Mouse (Mus musculus) naive thymus-derived CD4-positive, alpha-beta T cell, adult 2 months (primary cell): ENCODE measurements around the gene Nkain4.

Experiments used
- DNase-seq: peaks from one replicate; pipeline ENCODE4 v3.0.0-alpha.2; 2011; ENCODE audit warnings: low read depth

The Nkain4 gene

DNA sequence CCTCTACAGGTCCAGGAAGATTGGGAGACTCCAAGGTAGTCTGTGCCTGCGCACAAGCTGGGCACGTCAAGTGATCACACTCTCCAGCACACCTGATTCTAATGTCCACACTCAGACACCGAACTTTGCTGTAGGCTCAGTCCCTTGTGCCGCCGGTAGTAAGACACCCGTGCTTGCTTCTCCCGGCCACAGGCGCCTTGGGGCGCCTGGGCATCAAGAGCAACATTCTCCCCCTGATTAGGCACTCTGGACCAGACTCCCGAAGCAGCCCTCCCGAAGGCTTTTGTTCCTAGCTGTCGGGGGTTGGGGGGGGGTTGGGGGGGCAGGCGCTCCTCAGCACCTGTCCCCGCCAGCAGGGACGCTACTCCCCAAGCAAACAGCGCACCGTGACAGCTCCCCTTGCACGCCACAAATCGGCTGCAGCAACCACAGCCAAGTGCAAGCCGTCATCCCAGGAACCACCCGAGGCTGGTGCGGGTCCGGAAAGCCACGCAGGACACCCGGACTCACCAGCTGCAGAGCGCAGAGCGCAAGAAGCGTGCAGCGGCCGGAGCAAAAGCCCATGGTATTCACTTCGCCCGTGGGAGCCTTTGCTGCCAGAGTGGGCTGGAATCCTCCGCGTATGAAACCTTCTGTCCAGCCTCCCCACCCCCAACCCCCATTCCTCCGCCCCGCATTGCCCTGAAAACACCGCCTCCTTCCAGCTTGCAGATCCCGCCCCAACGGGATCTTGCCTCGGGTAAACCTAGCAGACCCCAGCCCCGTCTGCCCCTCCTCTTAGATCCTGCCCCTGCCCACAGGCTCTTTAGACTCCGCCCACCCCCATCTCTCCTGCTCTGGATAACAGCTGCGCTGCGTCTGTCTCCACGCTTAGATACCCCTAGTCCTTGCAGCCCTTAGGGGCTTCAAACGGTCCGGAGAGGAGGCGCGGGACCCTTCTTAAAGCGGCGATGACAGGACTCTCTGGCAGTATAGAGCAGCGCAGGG is at the start of gene Nkain4:
Gene Nkain4 (minus strand): TSS at position 639 of the 987 bp plus-strand sequence.
- no peak for DNase-seq

DNA sequence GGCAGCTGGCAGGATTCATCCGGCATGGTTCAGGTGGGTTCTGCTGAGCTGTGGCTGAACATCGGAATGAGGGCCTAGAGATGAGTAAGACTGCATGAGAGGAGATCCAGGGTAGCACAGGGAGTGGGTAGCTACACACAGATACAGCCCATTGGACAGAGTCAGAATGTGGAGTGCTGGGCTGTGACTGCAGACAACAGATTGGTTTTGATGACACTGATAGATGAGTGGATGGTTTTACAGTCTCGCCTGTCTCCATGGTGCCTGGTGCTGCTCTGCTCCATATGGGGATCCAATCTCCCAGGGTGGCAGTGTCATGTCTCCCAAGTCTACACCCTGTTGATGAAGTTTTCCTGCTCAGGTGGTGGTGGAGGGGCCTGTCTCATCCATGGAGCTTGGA is 42.4 kb upstream of the Nkain4 start:
- DNase-seq, result no peak

DNA sequence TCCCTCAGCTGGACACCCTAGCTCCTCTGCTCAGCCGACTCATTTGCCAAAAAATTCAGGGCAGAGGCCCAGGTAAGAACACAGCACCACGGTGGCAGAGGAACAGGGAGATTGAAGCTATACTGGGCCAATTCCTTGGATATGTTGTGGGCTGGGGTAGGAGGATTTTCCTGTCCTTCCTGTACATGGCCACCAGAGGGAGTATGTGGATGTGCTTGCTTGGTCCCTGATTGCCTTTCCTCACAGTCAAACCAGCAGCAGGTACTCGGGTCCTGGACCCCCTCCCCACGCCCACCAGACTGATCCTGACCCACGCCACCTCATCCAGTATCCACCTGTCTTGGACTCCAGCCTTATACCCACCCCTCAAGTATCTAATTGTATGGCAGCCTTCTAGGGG is 41.9 kb upstream of the Nkain4 start:
- DNase-seq, result peak; percentile 51

DNA sequence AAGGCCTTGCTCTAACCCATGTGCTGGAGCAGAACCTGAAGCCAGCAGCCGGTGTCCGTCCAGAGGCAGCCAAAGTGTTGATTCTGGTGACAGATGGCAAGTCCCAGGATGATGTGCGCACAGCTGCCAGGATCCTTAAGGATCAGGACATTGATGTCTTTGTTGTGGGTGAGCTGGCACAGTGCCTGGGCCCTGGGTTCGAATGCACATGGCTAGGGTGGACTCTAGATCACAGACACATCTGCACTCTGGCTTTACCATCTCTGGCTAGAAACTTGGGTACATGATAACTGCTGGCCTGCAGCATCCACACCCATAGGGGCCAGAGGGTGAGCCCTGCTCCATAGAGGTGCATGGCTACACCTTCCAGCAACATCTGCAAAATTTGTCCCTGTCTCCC is 41.0 kb upstream of the Nkain4 start:
- DNase-seq, result no peak

DNA sequence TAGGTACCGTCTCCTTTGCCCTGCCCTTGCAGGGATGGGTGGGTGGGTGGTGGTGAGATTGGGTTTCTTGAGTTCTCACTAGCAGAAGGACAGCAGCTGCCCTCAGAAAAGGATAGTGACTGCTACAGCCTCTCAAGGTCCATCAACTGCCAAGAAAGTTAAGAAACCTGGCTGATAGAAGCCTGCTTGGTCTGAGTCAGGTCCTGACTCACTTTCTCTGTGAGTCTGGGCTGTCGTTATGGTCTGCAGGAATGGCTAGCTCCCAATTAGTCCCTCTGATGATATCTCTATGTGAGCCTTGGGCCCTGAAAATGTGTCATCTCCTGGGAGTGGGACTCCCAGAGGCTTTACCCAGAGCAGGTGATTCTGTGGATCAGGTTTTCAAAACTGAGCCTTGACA is 39.9 kb upstream of the Nkain4 start:
- DNase-seq, result no peak

DNA sequence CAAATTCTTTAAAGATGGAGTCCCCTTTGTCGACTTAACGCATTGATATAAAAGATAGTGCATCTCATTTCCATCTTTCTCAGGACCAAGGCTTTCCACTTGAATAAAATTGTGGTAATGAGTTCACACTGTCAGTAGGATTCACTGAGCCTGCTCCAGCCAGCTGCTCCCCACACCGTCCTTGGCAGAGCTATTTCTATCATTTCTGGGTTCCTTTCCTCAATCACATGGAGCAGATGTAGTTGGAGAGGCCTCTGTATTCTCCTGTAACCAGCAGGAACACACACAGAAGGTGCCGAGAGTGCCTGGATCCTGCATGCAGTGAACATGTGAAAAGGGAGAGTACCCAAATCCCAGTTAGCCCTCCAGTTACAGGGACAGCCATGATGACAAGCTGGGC is 35.8 kb upstream of the Nkain4 start:
- no peak for DNase-seq

DNA sequence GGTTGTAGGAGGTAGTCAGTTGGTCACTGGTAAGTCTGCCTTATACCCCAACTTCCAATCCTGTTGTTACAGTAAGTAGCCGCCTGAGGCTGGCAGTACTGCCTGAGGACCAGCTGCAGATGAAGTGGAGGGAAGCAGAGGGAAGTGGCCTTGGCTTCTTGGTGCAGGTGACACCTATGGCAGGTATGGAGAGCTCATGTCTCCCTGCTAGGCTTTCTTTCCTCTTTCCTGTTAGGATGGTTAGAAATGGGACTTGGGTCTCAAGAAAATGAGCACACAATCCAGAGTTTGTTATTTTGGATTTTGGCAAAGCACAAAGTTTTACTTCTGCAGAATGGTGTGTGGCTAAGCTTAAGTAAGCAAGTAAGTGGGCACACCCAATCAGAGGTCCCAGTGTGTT is 34.4 kb upstream of the Nkain4 start:
- no peak for DNase-seq

DNA sequence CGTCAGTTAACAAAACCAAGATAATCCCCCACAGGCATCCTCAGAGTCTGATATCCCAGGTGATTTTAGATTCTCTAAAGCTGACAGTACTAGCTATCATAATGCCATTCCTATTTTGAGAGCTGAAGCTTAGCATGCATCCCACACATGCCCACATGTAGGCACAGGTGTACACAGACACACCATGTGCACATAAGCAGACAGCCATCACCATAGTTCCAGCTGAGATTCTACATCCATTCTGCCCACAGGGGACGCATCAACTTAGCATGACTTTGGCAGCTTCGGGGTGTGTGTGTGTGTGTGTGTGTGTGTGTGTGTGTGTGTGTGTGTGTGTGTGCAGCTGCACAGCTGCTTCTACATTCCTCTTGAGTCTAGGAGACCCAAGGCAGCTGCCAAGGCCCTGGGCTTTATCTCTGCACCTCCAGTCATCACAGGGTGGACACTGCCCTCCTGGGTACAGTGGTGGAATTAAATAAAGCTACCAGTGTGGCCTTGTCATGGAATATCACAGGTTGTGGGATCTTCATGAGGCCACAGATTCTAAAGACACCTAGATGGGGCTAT is 33.9 kb upstream of the Nkain4 start:
- DNase-seq, result no peak

DNA sequence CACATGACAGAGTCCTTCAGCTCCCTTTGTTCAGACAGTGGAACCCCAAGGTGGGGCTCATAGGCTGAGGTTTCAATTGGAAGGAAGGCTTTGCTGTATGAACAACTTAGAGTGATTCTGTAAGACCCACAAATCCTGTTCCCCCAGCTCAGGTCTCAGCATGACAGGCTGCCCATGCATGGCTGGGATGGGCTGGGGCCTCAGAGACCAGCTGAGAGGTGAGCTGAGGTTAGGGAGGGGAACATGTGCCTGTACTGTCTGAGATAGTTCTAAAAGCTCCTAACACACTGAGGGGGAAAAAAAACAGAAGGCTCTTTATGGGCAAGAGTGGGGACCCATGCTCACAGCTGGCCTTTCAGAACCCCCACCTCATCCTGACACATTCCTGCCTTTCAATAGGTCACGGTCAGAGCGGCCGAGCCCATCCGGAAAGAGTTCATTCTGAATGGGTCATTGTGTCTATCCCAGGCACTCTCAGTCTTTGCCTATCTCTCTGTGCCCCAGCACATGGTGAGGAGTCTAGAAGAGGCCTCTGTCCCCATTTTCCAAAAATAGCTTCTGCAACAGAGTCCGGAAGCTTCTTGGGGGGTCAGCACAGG is 33.0 kb upstream of the Nkain4 start:
- DNase-seq, result no peak

DNA sequence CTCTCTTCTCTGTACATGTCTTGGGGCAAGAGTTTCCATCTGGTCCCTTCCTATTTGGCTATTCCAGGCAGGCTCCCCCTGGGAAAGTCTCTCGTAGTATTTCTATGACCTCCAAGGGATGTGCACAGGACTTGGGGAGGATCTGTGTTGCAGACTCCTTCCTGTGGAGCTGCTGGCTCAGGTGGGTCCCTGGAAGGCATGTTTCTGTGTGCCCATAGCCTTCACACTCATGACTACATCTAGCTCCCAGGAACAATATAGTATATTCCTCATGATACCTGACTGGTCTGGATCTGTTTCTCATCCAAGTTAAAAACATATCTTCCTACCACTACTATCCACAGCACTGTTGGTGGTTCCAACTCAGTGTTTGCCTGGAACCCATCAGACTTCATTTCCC is 32.5 kb upstream of the Nkain4 start:
- DNase-seq, result no peak

DNA sequence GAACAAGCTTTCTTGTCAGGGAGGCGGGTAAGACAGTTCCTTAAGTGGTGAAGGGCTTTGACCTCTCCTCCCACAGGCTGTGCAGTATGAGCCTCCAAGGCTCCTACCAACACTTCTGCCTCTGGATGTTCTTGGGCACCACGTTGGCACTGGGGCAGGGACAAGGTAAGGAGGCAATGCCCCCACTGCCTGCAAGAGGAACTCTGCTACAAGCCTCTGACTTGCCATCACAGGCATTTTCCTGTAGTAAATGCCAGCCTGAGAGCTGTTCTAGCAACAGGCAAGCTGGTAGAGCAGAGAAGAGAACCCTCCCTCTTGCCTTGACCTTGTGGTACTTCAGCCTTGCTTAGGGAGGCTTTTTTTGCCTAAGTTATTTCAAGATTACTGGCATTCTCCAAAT is 31.9 kb upstream of the Nkain4 start, which contains the start of gene Col20a1:
Gene Col20a1 (plus strand): TSS at position 87 of the 400 bp plus-strand sequence.
- no peak for DNase-seq

DNA sequence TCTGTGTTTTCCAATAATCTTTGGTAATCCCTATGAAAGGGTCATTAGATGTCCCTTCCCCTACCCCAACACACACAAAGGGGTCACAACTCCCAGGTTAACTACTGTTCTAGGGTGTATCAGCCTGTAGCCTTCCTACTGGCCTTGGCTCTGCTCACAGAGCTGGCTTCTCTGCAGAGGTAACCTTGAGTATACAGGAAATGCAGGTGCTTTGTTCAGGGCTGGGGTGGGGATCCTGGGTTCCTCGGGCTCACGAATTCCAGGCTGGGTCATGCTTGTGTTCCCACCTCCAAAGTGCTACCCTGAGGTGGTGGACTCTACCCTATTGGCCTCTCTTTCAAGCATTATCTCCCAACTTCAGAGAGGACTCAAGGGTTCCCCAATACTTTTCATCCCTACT is 31.1 kb upstream of the Nkain4 start:
- no peak for DNase-seq

DNA sequence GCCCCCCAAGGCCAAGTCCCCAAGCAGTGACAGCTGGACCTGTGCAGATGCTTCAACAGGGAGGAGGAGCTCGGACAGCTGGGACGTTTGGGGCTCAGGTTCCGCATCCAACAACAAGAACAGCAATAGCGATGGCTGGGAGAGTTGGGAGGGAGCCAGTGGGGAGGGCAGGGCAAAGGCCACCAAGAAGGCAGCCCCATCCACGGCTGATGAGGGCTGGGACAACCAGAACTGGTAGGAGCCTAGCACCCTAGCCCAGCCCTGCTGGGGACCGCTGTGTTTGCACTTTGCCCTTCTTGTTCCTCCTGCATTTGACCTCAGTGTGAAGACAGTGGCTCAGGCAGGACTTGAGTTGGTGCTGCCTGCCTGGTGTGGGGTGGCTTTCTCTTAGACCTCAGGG is 26.6 kb upstream of the Nkain4 start:
- no peak for DNase-seq

DNA sequence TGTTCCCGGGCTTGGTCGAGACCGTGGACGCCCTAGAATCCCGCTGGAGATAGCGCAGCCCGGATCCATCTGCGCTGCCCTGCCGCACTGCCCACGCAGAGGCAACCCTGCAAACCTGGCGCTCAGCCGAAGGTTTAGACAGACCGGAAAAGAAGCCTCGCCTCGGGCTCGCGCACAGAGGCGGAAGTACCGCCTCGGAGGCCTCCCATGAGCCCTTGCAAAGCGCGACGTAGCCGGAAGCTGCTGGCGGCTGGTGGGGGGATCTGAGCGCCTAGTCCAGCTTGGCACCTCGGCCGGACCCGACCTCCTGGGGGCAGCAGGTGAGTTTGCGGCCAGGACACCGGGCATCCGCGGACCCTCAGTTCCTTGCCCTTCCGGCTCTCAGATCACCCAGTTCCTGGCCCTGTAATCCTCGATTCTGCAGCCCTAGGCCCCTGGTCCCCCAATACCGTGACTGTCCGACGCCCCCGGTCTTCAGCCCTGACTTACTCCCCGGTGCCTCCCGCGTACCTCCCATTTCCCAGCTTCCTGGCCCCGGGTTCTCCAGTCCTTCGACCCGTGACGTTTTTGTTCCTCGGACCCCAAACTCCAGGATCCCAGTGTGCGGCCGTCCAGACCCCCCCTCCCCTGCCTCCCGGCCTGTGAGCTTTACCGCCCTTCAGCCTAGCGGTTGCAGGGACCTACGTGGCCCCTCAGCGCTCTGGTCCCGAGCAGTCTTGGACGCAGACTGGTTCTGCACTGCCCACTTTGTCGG is 12.7 kb upstream of the Nkain4 start, which contains the start of gene Arfgap1:
Gene Arfgap1 (plus strand): TSS at position 216 of the 754 bp plus-strand sequence.
- DNase-seq, result peak; percentile 91

DNA sequence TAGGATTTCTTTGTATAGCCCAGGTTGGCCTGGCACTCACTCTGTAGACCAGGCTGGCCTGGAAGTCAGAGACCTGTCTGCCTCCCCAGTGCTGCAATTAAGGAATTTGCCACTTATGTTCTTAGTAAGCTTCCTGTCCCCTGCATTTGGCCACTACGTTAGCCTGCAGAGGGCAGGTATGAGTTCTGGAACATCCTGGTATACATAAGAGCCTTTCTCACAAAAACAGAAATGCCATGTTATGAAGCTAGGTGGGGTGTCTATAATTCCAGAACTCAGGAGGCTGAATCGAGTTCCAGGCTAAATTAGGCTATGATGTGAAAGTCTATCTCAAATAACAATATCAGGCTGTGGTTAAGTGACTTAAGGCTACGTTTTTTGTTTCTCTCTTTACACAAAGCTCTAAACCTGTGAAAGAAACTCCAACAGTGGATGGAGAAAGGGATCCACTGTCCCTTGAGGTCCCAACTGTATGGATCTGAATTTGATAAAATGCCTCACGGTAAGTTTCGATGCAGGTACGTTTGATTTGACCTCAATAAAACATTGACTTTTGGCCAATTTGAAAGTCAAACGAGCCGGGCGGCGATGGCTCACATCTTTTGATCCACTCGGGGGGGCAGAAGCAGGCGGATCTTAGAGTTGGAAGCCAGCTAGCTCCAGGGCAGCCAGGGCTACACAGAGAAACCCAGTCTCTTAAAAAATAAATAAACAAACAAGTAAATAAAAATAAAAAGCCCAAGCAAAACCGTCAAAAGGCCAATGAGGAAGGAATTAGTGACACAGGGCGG is 11.8 kb upstream of the Nkain4 start:
- peak; percentile 72 for DNase-seq

DNA sequence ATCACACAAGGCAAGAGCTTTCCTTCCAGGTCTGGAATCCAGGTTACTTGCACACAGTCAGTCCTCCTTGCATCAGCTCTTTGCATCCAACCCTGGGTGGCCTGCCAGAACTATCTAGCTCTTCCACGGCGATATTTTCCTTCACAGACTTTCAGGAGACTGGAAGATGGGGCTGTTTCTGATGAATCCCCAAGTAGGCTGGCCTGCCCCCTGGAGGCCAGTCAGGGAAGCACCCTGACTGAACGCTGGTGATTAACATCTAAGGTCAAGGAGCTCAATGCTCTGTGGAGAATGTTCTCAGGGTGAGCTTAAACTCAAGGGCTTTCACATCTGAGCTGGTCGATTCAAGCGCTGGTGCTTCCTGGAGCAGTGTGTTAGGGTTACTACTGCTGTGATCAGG is 9.5 kb upstream of the Nkain4 start:
- DNase-seq, result peak; percentile 85

DNA sequence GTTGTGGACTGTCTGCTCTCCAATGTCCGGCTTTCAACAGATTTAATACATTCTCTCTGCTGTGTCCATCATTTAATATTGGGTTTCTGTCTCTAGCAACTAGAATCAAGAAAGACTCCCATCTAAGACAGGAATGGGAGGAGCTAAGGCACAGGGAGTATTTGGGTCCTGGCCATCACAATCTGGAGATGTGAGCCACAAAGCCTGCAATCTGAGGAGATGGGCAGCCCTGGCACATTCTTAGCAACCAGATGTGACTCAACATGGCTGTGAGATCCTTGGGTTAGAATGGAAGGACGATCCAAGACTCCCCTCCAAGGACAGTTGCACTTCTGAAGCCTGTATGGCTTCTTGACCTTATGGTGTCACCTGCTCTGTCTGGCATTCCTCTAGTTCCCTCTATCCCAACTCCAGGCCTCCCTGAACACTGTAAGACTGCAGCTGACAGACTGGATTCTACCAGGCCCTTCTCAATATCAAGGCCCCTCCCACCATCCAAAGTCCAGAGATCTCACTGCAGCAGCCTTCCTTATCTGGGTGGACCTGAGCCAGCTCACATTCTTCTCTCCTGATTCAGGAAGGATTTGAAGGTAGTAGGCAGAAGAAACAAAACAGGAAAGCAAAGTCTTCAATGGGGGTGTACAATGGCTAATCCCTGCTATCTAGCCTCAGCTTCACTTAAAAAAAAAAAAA is 8.3 kb upstream of the Nkain4 start:
- no peak for DNase-seq

DNA sequence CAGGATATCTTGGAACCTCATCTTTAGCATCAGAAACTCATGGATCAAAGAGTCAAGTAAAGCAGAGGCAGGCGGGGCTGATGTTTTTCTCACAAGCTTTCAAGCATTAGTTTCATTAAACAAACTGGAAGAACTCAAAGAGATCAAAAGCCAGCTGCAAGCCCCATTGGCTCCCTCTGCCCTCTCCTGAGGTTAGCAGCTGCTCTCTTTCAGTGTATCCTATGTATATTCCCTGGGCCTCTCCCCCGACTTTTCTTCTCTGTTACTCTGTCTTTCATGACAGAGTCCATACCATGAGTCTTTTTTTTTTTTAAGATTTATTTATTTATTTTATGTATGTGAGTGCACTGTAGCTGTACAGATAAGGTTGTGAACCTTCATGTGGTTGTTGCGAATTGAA is 5.7 kb upstream of the Nkain4 start:
- DNase-seq, result no peak

DNA sequence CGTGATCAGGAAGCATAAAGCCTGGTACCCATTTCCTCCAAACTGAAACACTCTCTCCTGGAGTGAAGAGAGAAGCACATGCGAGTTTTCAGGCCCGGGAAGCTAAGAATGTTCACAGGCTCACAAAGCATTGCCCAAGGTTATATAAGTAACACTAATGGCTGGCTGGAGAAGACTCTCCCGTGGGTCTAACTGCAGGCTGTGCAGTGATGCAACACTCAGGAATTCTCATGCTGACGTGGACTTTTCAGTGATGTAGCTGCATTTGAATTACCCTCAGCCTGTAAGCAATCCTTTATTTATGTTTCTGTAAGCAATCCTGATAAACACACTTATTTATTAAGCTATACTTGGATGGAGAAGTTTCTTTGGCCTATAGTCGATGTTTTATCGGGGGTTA is 5.1 kb upstream of the Nkain4 start:
- no peak for DNase-seq

DNA sequence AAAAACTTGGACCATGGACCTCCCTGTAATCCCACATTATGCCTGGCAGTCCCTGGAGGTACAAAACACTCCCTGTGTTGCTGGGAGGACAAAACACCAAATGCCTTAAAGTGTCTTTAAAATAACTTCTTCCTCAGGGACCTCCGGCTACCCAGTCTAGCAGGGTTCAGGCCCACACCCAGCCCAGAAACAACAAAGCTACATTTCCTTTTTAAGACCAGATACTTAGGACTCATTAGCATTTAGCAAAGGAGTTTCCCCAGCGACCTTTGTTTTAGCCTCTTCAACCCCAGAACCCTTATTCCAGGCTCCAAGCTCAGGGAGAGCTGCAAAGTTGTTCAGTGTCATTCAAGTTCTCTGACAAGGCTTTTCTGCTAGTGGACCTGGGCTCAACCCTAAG is 861 bp downstream of the Nkain4 start:
- no peak for DNase-seq

DNA sequence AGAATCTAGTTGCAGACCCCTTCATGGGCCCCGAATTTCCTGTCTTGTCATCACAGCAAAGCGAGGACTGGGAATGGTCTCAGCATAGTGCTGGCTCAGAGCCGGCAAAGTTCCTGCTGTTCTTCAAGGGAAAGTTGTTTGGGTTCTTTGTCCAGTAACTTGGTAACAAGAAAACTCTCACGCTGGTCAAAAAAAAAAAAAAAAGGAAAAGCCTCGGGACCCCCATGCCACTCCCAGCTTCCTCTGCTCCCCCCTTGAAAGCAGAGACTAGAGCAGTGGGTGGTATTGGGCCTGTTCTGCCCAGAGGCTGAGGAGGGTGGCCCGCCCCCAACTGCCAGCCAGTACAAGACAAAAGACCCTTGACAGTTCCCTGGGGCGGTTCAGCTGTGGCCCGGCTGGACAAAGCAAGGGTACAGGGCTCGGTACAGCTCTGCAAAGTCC is 1.7 kb downstream of the Nkain4 start:
- DNase-seq, result no peak
